10 mouse cellular contexts compared by ENCODE assay signal in genomic region chrX:159973730-159974129, GRCm38 (mm10). TPM values are rescaled to one million over a fixed set of nuclear protein-coding genes. Genes with fewer than 3 reads are reported as not detected.
DNase-seq lines count a peak whose midpoint lies in the region; ATAC-seq and TF ChIP-seq lines count a peak whose summit lies in the region.
"Had no signal": no experiment of that assay in that cellular context is flagged by ENCODE, and none has a peak within 500 bp of the region (broad histone marks: within the 10 kb centered on the region; RNA-seq: fewer than 3 reads in every experiment).

No protein-coding gene starts in this region.

- H3K9me3 ChIP-seq in heart, postnatal 0 days (replicated peaks; ENCODE audit: control insufficient read depth, low read length) = no peaks in the 10 kb centered on the region
- H3K9me3 ChIP-seq in heart, embryonic 11.5 days (replicated peaks; ENCODE audit: control insufficient read depth, low read length) = no peaks in the 10 kb centered on the region
- no peaks in the 10 kb centered on the region for H3K9me3 ChIP-seq in lung, embryonic 14.5 days (ENCODE audit: low read depth, low read length)
- H3K9me3 ChIP-seq: embryonic facial prominence, embryonic 15.5 days; megakaryocyte, embryonic 14.5 days had no signal

- no peak overlapping the region for H3K4me2 ChIP-seq in heart, postnatal 0 days (ENCODE audit: low read depth, low read length)
- no peak overlapping the region for H3K4me2 ChIP-seq in heart, embryonic 11.5 days
- no peak overlapping the region for H3K4me2 ChIP-seq in lung, embryonic 14.5 days
- H3K4me2 ChIP-seq: embryonic facial prominence, embryonic 15.5 days had no signal

- peaks cover 13% of the 10 kb centered on the region for H3K36me3 ChIP-seq in heart, postnatal 0 days (replicated peaks; ENCODE audit: control insufficient read depth, insufficient read depth, low read length)
- no peaks in the 10 kb centered on the region for H3K36me3 ChIP-seq in heart, embryonic 11.5 days (ENCODE audit: control insufficient read depth, insufficient read depth, low read length)
- H3K36me3 ChIP-seq in lung, embryonic 14.5 days (ENCODE audit: insufficient read depth) = no peaks in the 10 kb centered on the region
- H3K36me3 ChIP-seq: embryonic facial prominence, embryonic 15.5 days had no signal

- H3K4me1 ChIP-seq in heart, postnatal 0 days (ENCODE audit: control insufficient read depth, insufficient read depth) = no peaks in the 10 kb centered on the region
- no peaks in the 10 kb centered on the region for H3K4me1 ChIP-seq in heart, embryonic 11.5 days (ENCODE audit: control insufficient read depth, insufficient read depth, low read length)
- no peaks in the 10 kb centered on the region for H3K4me1 ChIP-seq in lung, embryonic 14.5 days (ENCODE audit: insufficient read depth)
- H3K4me1 ChIP-seq: embryonic facial prominence, embryonic 15.5 days had no signal

- H3K9ac ChIP-seq in heart, postnatal 0 days (replicated peaks; ENCODE audit: low read depth, low read length) = no peak overlapping the region
- no peak overlapping the region for H3K9ac ChIP-seq in heart, embryonic 11.5 days (ENCODE audit: low read depth, low read length)
- H3K9ac ChIP-seq in lung, embryonic 14.5 days = no peak overlapping the region
- H3K9ac ChIP-seq: embryonic facial prominence, embryonic 15.5 days had no signal

- no peak for TF ChIP-seq EP300 in heart, postnatal 0 days (IDR thresholded peaks at IDR 0.05; ENCODE audit: low read depth)

- H3K27ac ChIP-seq in heart, postnatal 0 days (ENCODE audit: low read depth) = no peak overlapping the region
- H3K27ac ChIP-seq in heart, embryonic 11.5 days (ENCODE audit: low read depth, low read length) = no peak overlapping the region
- no peak overlapping the region for H3K27ac ChIP-seq in lung, embryonic 14.5 days (ENCODE audit: low read depth)
- H3K27ac ChIP-seq: embryonic facial prominence, embryonic 15.5 days had no signal

- DNase-seq in heart, postnatal 0 days (ENCODE audit: low spot score) = peak; percentile 39
- DNase-seq in 3134 (ENCODE audit: extremely low read depth, insufficient read length, low spot score) (peak; percentile 13), MEL-GATA-1-ER (ENCODE audit: extremely low read depth, low read depth) (peak; percentile 65)
- peak; percentile 75 for DNase-seq in embryo, embryonic 11 days
- peak; percentile 83 for DNase-seq in lung, embryonic 14.5 days
- DNase-seq in ovary, postnatal 10 days (ENCODE audit: low spot score) = no peak

- peak; percentile 60 for TF ChIP-seq CTCF in heart, postnatal 0 days (IDR thresholded peaks at IDR 0.05; ENCODE audit: low read depth)
- peak; percentile 76 for TF ChIP-seq CTCF in lung, embryonic 14.5 days (IDR thresholded peaks at IDR 0.05; ENCODE audit: low read depth)

- no peak for ATAC-seq in heart, postnatal 0 days (ENCODE audit: insufficient read depth, low read depth)
- ATAC-seq in heart, embryonic 11.5 days (replicated peaks; ENCODE audit: insufficient number of reproducible peaks, low FRiP score, low TSS enrichment) = no peak
- peak; percentile 75; the same call in 1 of the 2 replicates for ATAC-seq in lung, embryonic 14.5 days (ENCODE audit: insufficient read depth)
- no peak for ATAC-seq in frontal cortex, adult (ENCODE audit: low TSS enrichment)

- H3K4me3 ChIP-seq in heart, postnatal 0 days (ENCODE audit: low read depth, low read length) = no peak overlapping the region
- H3K4me3 ChIP-seq in heart, embryonic 11.5 days (ENCODE audit: low read depth, low read length) = no peak overlapping the region
- no peak overlapping the region for H3K4me3 ChIP-seq in lung, embryonic 14.5 days (ENCODE audit: low read depth, low read length)
- H3K4me3 ChIP-seq: embryonic facial prominence, embryonic 15.5 days; megakaryocyte, embryonic 14.5 days had no signal

- WGBS in heart, postnatal 0 days = 31% methylated on average over 5 of the region's 5 CpGs
- 29% methylated on average over 5 of the region's 5 CpGs for WGBS in heart, embryonic 11.5 days (ENCODE audit: insufficient replicate concordance)
- WGBS in lung, embryonic 14.5 days = 17% methylated on average over 5 of the region's 5 CpGs

- no peaks in the 10 kb centered on the region for H3K27me3 ChIP-seq in heart, postnatal 0 days (ENCODE audit: control insufficient read depth, insufficient read depth, low read length)
- no peaks in the 10 kb centered on the region for H3K27me3 ChIP-seq in heart, embryonic 11.5 days (ENCODE audit: control insufficient read depth, insufficient read depth, low read length)
- no peaks in the 10 kb centered on the region for H3K27me3 ChIP-seq in lung, embryonic 14.5 days (ENCODE audit: insufficient read depth, low read length)

RNA-seq across cellular contexts. Expression of gene Map3k15, which starts 14.5 kb away (rescaled TPM):
- total RNA-seq in heart, postnatal 0 days (2014; rRNA removed; ENCODE audit: low replicate concordance) = 0.04 and 0.81 TPM in 2 replicates
- polyA plus RNA-seq in heart, postnatal 0 days (2015; fragmentation: Nextera tagmentation; extraction: Ambion mirVana) = 0.05 and 0.15 TPM in 2 replicates
- polyA plus RNA-seq in heart, embryonic 11.5 days (2014; fragmentation: Nextera tagmentation; extraction: Ambion mirVana) = 0.34 and 0.49 TPM in 2 replicates
- polyA plus RNA-seq in lung, embryonic 14.5 days (2014; fragmentation: Nextera tagmentation; extraction: Ambion mirVana) = 0.69 and 0.72 TPM in 2 replicates
